Comparison of ENCODE assay signal across 7 mouse cellular contexts in genomic region chr10:42994331-42994782, GRCm38 (mm10).
DNase-seq lines count a peak whose midpoint lies in the region; ATAC-seq and TF ChIP-seq lines count a peak whose summit lies in the region.

No protein-coding gene starts in this region.

- no peak overlapping the region for H3K9ac ChIP-seq in lung, postnatal 0 days (replicated peaks; ENCODE audit: low read depth)
- no peak overlapping the region for H3K9ac ChIP-seq in forebrain, embryonic 15.5 days (replicated peaks)
- H3K9ac ChIP-seq in kidney, embryonic 16.5 days (replicated peaks; ENCODE audit: low read length) = peak overlapping the region; percentile 47

- no peaks in the 10 kb centered on the region for H3K36me3 ChIP-seq in lung, postnatal 0 days (ENCODE audit: insufficient read depth, low read length)
- no peaks in the 10 kb centered on the region for H3K36me3 ChIP-seq in forebrain, embryonic 15.5 days
- no peaks in the 10 kb centered on the region for H3K36me3 ChIP-seq in kidney, embryonic 16.5 days (ENCODE audit: insufficient read depth, low read length)

- H3K9me3 ChIP-seq in lung, postnatal 0 days (ENCODE audit: low read length) = no peaks in the 10 kb centered on the region
- H3K9me3 ChIP-seq in forebrain, embryonic 15.5 days = no peaks in the 10 kb centered on the region
- H3K9me3 ChIP-seq in kidney, embryonic 16.5 days (ENCODE audit: low read length) = no peaks in the 10 kb centered on the region

- H3K4me1 ChIP-seq in lung, postnatal 0 days (ENCODE audit: insufficient read depth, low read depth, low read length) = no peaks in the 10 kb centered on the region
- peaks cover 4% of the 10 kb centered on the region for H3K4me1 ChIP-seq in lung, adult 2 months (ENCODE audit: control insufficient read depth, insufficient read depth, low read length)
- peaks cover 22% of the 10 kb centered on the region for H3K4me1 ChIP-seq in forebrain, embryonic 15.5 days
- peaks cover 19% of the 10 kb centered on the region for H3K4me1 ChIP-seq in kidney, embryonic 16.5 days (ENCODE audit: insufficient read depth, low read length)

- no peak for TF ChIP-seq POLR2A in lung, adult 2 months (IDR thresholded peaks at IDR 0.05; ENCODE audit: borderline replicate concordance, extremely low read depth, low read depth, low read length)

- no peak overlapping the region for H3K4me3 ChIP-seq in lung, postnatal 0 days (ENCODE audit: low read depth, low read length)
- no peak overlapping the region for H3K4me3 ChIP-seq in lung, adult 2 months (replicated peaks; ENCODE audit: extremely low read depth, low read depth, low read length)
- no peak overlapping the region for H3K4me3 ChIP-seq in forebrain, embryonic 15.5 days
- peak overlapping the region; percentile 24 for H3K4me3 ChIP-seq in kidney, embryonic 16.5 days (ENCODE audit: low read length)

- no peak for TF ChIP-seq CTCF in lung, postnatal 0 days (IDR thresholded peaks at IDR 0.05)
- TF ChIP-seq CTCF in lung, adult 2 months (IDR thresholded peaks at IDR 0.05; ENCODE audit: insufficient read depth, low read length) = no peak

- TF ChIP-seq EP300 in lung, postnatal 0 days (IDR thresholded peaks at IDR 0.05) = no peak

- peak; percentile 27 for DNase-seq in lung, postnatal 0 days (ENCODE audit: low spot score)
- no peak for DNase-seq in lung, adult 2 months
- peak; percentile 41 for DNase-seq in retina, postnatal 1 day
- DNase-seq in layer of hippocampus, postnatal 10 days (ENCODE audit: low spot score in 2 of 2) = no peak
- DNase-seq in frontal cortex, postnatal 10 days (ENCODE audit: low spot score in 2 of 2) = no peak

- peak overlapping the region; percentile 25; the same call in 1 of the 2 replicates for H3K4me2 ChIP-seq in lung, postnatal 0 days (replicated peaks; ENCODE audit: low read depth, low read length)
- H3K4me2 ChIP-seq in forebrain, embryonic 15.5 days (replicated peaks) = peak overlapping the region; percentile 14
- peak overlapping the region; percentile 56 for H3K4me2 ChIP-seq in kidney, embryonic 16.5 days (replicated peaks; ENCODE audit: low read depth, low read length)

- H3K27me3 ChIP-seq in lung, postnatal 0 days (replicated peaks; ENCODE audit: insufficient read depth, low read length) = no peaks in the 10 kb centered on the region
- H3K27me3 ChIP-seq in forebrain, embryonic 15.5 days = no peaks in the 10 kb centered on the region
- H3K27me3 ChIP-seq in kidney, embryonic 16.5 days (ENCODE audit: insufficient read depth, low read length) = no peaks in the 10 kb centered on the region; the same call in 1 of the 2 replicates

- no peak for ATAC-seq in lung, postnatal 0 days
- peak; percentile 30; the same call in 1 of the 2 replicates for ATAC-seq in forebrain, embryonic 15.5 days (replicated peaks)
- peak; percentile 80 for ATAC-seq in kidney, embryonic 16.5 days (ENCODE audit: low FRiP score, low TSS enrichment)

- no peak overlapping the region for H3K27ac ChIP-seq in lung, postnatal 0 days (ENCODE audit: low read length)
- H3K27ac ChIP-seq in forebrain, embryonic 15.5 days (replicated peaks) = peak overlapping the region; percentile 74
- peak overlapping the region; percentile 81 for H3K27ac ChIP-seq in kidney, embryonic 16.5 days (ENCODE audit: low read length)

- WGBS in lung, postnatal 0 days = 20% methylated on average over 13 of the region's 13 CpGs
- WGBS in lung, adult 2 months = 29% methylated on average over 13 of the region's 13 CpGs
- 27% methylated on average over 13 of the region's 13 CpGs for whole genome bisulfite sequencing in forebrain, embryonic 15.5 days
- 6% methylated on average over 13 of the region's 13 CpGs for WGBS in kidney, embryonic 16.5 days

Comparison
In these comparisons a context has a peak if more than half of its experiments do, and no peak if none do; other contexts are left out.
1. DNase-seq: peak in lung, postnatal 0 days (single experiment) and retina, postnatal 1 day (single experiment); none in lung, adult 2 months (single experiment), layer of hippocampus, postnatal 10 days (0 of 2) and frontal cortex, postnatal 10 days (0 of 2).
2. Peak in every context shown above with its lines, with median percentiles within 50 percentile points of each other: H3K4me2 ChIP-seq.